15 mouse cellular contexts compared by ENCODE assay signal in genomic region chr1:119035931-119036330, GRCm38 (mm10). TPM values are rescaled to one million over a fixed set of nuclear protein-coding genes. Genes with fewer than 3 reads are reported as not detected.
A peak's percentile ranks its signal among the peaks of the same experiment; 100 is the strongest.
DNase-seq lines count a peak whose midpoint lies in the region; ATAC-seq lines count a peak whose summit lies in the region.
"Had no signal": no experiment of that assay in that cellular context is flagged by ENCODE, and none has a peak within 500 bp of the region (broad histone marks: within the 10 kb centered on the region; RNA-seq: fewer than 3 reads in every experiment).

No protein-coding gene starts in this region.

- H3K9ac ChIP-seq in heart, embryonic 15.5 days = no peak overlapping the region
- H3K9ac ChIP-seq in midbrain, embryonic 14.5 days (replicated peaks; ENCODE audit: low read length) = no peak overlapping the region
- no peak overlapping the region for H3K9ac ChIP-seq in embryonic facial prominence, embryonic 14.5 days (ENCODE audit: low read depth, low read length)

- H3K4me2 ChIP-seq in heart, embryonic 15.5 days = no peak overlapping the region
- H3K4me2 ChIP-seq in midbrain, embryonic 14.5 days (ENCODE audit: low read length) = no peak overlapping the region
- H3K4me2 ChIP-seq in embryonic facial prominence, embryonic 14.5 days (ENCODE audit: low read depth, low read length) = no peak overlapping the region

- no peak overlapping the region for H3K4me3 ChIP-seq in heart, embryonic 15.5 days
- H3K4me3 ChIP-seq in midbrain, embryonic 10.5 days = no peak overlapping the region
- no peak overlapping the region for H3K4me3 ChIP-seq in midbrain, embryonic 14.5 days (replicated peaks; ENCODE audit: low read depth, low read length)
- H3K4me3 ChIP-seq in embryonic facial prominence, embryonic 14.5 days (ENCODE audit: low read depth, low read length) = no peak overlapping the region

- ATAC-seq in heart, embryonic 15.5 days (replicated peaks; ENCODE audit: insufficient number of reproducible peaks, insufficient read depth, low FRiP score, low read depth) = no peak
- no peak for ATAC-seq in midbrain, embryonic 14.5 days (ENCODE audit: low FRiP score, low TSS enrichment)
- ATAC-seq in embryonic facial prominence, embryonic 14.5 days (ENCODE audit: low read depth) = no peak
- ATAC-seq: hindbrain, embryonic 16.5 days had no signal

- 75% methylated on average over 8 of the region's 8 CpGs for WGBS in heart, embryonic 15.5 days
- WGBS in midbrain, embryonic 10.5 days = 64% methylated on average over 8 of the region's 8 CpGs
- 55% methylated on average over 8 of the region's 8 CpGs for WGBS in midbrain, embryonic 14.5 days
- WGBS in embryonic facial prominence, embryonic 14.5 days = 42% methylated on average over 8 of the region's 8 CpGs

- DNase-seq in heart, adult 11 months = no peak
- no peak for DNase-seq in midbrain, embryonic 10.5 days (ENCODE audit: low spot score)
- no peak for DNase-seq in midbrain, embryonic 14.5 days
- DNase-seq in embryonic facial prominence, embryonic 14.5 days (ENCODE audit: low spot score) = no peak
- DNase-seq in retina, postnatal 1 day = peak; percentile 67
- no peak for DNase-seq in adrenal gland, postnatal 10 days
- no peak for DNase-seq in adrenal gland, postnatal 4 days (ENCODE audit: low spot score in 2 of 2)
- DNase-seq: adrenal gland, adult 8-10 months; B cell, adult 2 months; cerebellum, adult 9-11 months; gastrocnemius, postnatal 25 days; spleen, adult 18-20 months had no signal

- H3K4me1 ChIP-seq in heart, embryonic 15.5 days (replicated peaks) = peaks cover 20% of the 10 kb centered on the region
- H3K4me1 ChIP-seq in midbrain, embryonic 10.5 days = peaks cover 43% of the 10 kb centered on the region
- peaks cover 13% of the 10 kb centered on the region for H3K4me1 ChIP-seq in midbrain, embryonic 14.5 days (ENCODE audit: control insufficient read depth, insufficient read depth, low read length)
- H3K4me1 ChIP-seq in embryonic facial prominence, embryonic 14.5 days (ENCODE audit: control insufficient read depth, insufficient read depth, low read length) = peaks cover 44% of the 10 kb centered on the region

- H3K27me3 ChIP-seq in heart, embryonic 15.5 days = no peaks in the 10 kb centered on the region
- H3K27me3 ChIP-seq in midbrain, embryonic 10.5 days (ENCODE audit: low read depth, poor library complexity, severe bottlenecking) = no peaks in the 10 kb centered on the region; the same call in 1 of the 2 replicates
- no peaks in the 10 kb centered on the region for H3K27me3 ChIP-seq in midbrain, embryonic 14.5 days (ENCODE audit: control insufficient read depth, insufficient read depth, low read length)
- H3K27me3 ChIP-seq in embryonic facial prominence, embryonic 14.5 days (replicated peaks; ENCODE audit: control insufficient read depth, insufficient read depth, low read length) = no peaks in the 10 kb centered on the region

- 0 out of 2 replicates have a peak overlapping the region, but pooled peaks have one; percentile 5 for H3K27ac ChIP-seq in heart, embryonic 15.5 days
- H3K27ac ChIP-seq in midbrain, embryonic 10.5 days (replicated peaks) = 0 out of 2 replicates have a peak overlapping the region, but pooled peaks have one; percentile 23
- H3K27ac ChIP-seq in midbrain, embryonic 14.5 days (replicated peaks; ENCODE audit: low read depth, low read length) = no peak overlapping the region
- peak overlapping the region; percentile 97 for H3K27ac ChIP-seq in embryonic facial prominence, embryonic 14.5 days (replicated peaks; ENCODE audit: low read depth, low read length)

- H3K36me3 ChIP-seq in heart, embryonic 15.5 days = no peaks in the 10 kb centered on the region
- H3K36me3 ChIP-seq in midbrain, embryonic 10.5 days = peaks cover 43% of the 10 kb centered on the region
- no peaks in the 10 kb centered on the region for H3K36me3 ChIP-seq in midbrain, embryonic 14.5 days (ENCODE audit: control insufficient read depth, insufficient read depth, low read length)
- peaks cover 11% of the 10 kb centered on the region; the same call in 1 of the 2 replicates for H3K36me3 ChIP-seq in embryonic facial prominence, embryonic 14.5 days (ENCODE audit: control insufficient read depth, insufficient read depth, low read length)
- H3K36me3 ChIP-seq: G1E had no signal

- no peaks in the 10 kb centered on the region for H3K9me3 ChIP-seq in heart, embryonic 15.5 days (replicated peaks)
- no peaks in the 10 kb centered on the region for H3K9me3 ChIP-seq in midbrain, embryonic 10.5 days (replicated peaks)
- H3K9me3 ChIP-seq in midbrain, embryonic 14.5 days (ENCODE audit: control insufficient read depth, low read length) = no peaks in the 10 kb centered on the region
- H3K9me3 ChIP-seq in embryonic facial prominence, embryonic 14.5 days (ENCODE audit: control insufficient read depth, low read length) = no peaks in the 10 kb centered on the region

RNA-seq across cellular contexts. Expression of gene Gli2, which starts 17.5 kb away (rescaled TPM):
- polyA plus RNA-seq in heart, embryonic 15.5 days (2015; fragmentation: Nextera tagmentation; extraction: Ambion mirVana) = 3.6 and 3.9 TPM in 2 replicates
- 8.9 and 9.9 TPM in 2 replicates for polyA plus RNA-seq in midbrain, embryonic 10.5 days (2016; fragmentation: Nextera tagmentation; extraction: Ambion mirVana)
- polyA plus RNA-seq in midbrain, embryonic 14.5 days (2014; fragmentation: Nextera tagmentation; extraction: Ambion mirVana) = 1.6 and 2.8 TPM in 2 replicates
- polyA plus RNA-seq in embryonic facial prominence, embryonic 14.5 days (2014; fragmentation: Nextera tagmentation; extraction: Ambion mirVana) = 14.7 and 15.1 TPM in 2 replicates
- 1 to 10 TPM; 1.5 to 3.3 TPM for total RNA-seq in adrenal gland, postnatal 10 days (2021)
- total RNA-seq in adrenal gland, postnatal 4 days (2021) = 1 to 10 TPM; 3.9 to 4.3 TPM
- polyA plus RNA-seq: G1E had no signal
